Mouse (Mus musculus) CD4-positive, CD25-positive, alpha-beta regulatory T cell, adult 4 months (primary cell): ENCODE measurements around the gene 1110025L11Rik. TPM values are rescaled to one million over a fixed set of nuclear protein-coding genes. Genes with fewer than 3 reads are reported as not detected.
"Not testable (repeated sequence)": the region's sequence is repeated elsewhere in the genome, so short reads cannot be mapped to it uniquely, and the experiment has no call there.

Experiments
- ATAC-seq: one replicate; pipeline ENCODE4 v1.8.0; 2017
- polyA plus RNA-seq, 2 experiments: library from polyadenylated mRNA; unstranded; fragments of 100-300 nt; shearing (Covaris generic); gene quantifications; one replicate each; pipeline ENCODE4 v1.2.1; 2017

Gene 1110025L11Rik
- polyA plus RNA-seq, result not detected

GRCm38 (mm10) chr16:89063902-89064301 lies at the start of gene 1110025L11Rik:
TSS of gene 1110025L11Rik (minus strand) at chr16:89064002.
- not testable (repeated sequence) for ATAC-seq

- ATAC-seq, result not testable (repeated sequence)
Measured at GRCm38 (mm10) chr16:89071041-89071440, 7.2 kb upstream of the 1110025L11Rik start.

GRCm38 (mm10) chr16:89047783-89048182 lies 16.0 kb downstream of the 1110025L11Rik start, which contains the start of gene Krtap6-5:
TSS of gene Krtap6-5 (minus strand) at chr16:89047883.
- ATAC-seq, result no peak

DNA sequence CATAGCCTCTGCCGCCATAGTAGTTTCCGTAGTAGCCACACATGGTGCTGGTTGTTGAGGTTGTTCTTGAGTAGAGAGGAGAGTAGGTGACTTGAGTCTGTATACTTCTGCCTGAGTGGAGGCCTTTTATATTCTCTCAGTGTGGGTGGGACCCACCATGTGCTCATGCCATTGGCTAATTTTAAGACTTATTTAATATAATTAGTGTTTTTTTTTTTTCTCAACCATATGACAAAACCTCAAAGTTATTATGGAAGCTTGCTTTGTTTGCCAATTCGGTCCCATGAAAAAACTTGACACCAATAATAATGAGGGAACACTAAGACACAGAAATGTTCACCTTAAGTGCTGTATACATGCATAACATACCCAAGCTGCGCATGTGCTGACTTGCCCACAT lies 22.4 kb downstream of the 1110025L11Rik start, which contains the start of gene Gm10228:
Gene Gm10228, minus strand, starts transcription at position 101 of the 400 bp plus-strand sequence.
- ATAC-seq, result not testable (repeated sequence)

- ATAC-seq, result not testable (repeated sequence)
Measured at GRCm38 (mm10) chr16:89031399-89031798, 32.4 kb downstream of the 1110025L11Rik start, which contains the start of gene Krtap6-1. TSS of gene Krtap6-1 (plus strand) at chr16:89031699.

DNA sequence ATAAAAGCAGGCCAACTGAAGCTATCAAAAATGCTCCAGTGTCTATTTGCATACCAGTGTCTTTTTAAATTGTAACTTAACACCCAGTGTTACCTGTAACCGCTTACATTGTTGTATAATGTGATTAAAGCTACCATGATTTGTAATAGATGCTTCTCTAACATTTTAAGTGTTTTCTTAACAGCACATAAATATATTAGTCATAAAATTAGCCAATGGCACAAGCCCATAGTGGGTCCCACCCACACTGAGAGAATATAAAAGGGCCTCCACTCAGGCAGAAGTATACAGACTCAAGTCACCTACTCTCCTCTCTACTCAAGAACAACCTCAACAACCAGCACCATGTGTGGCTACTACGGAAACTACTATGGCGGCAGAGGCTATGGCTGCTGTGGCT lies 48.8 kb downstream of the 1110025L11Rik start, which contains the start of gene Gm10229:
Gene Gm10229, plus strand, starts transcription at position 301 of the 400 bp plus-strand sequence.
- ATAC-seq, result not testable (repeated sequence)

- ATAC-seq, result no peak
Measured at GRCm38 (mm10) chr16:89013973-89014372, 49.8 kb downstream of the 1110025L11Rik start.

Other genes with a start within 250 kb of the 1110025L11Rik start
- gene Krtap15, start 243.8 kb downstream of the 1110025L11Rik start, polyA plus RNA-seq, result not detected
- gene Krtap14, start 237.9 kb downstream of the 1110025L11Rik start, polyA plus RNA-seq, result not detected
- gene Krtap19-1, start 194.6 kb downstream of the 1110025L11Rik start, polyA plus RNA-seq, result not detected
- gene Krtap19-2, start 189.7 kb downstream of the 1110025L11Rik start, polyA plus RNA-seq, result not detected
- not detected for gene Krtap19-3, start 186.0 kb downstream of the 1110025L11Rik start, polyA plus RNA-seq
- not detected for gene Krtap19-4, start 178.9 kb downstream of the 1110025L11Rik start, polyA plus RNA-seq
- not detected for gene Krtap19-5, start 167.5 kb downstream of the 1110025L11Rik start, polyA plus RNA-seq
- gene Krtap19-9b, start 131.7 kb downstream of the 1110025L11Rik start, polyA plus RNA-seq, result not detected
- gene Krtap16-3, start 101.1 kb downstream of the 1110025L11Rik start, polyA plus RNA-seq, result not detected
- gene Krtap22-2, start 53.2 kb downstream of the 1110025L11Rik start, polyA plus RNA-seq, result not detected
- not detected for gene Gm10229, start 48.7 kb downstream of the 1110025L11Rik start, polyA plus RNA-seq
- gene Krtap6-1, start 32.3 kb downstream of the 1110025L11Rik start, polyA plus RNA-seq, result not detected
- gene Gm10228, start 22.5 kb downstream of the 1110025L11Rik start, polyA plus RNA-seq, result not detected
- not detected for gene Krtap6-5, start 16.1 kb downstream of the 1110025L11Rik start, polyA plus RNA-seq
- gene Krtap6-3, start 20.0 kb upstream of the 1110025L11Rik start, polyA plus RNA-seq, result not detected
- gene Gm6358, start 76.8 kb upstream of the 1110025L11Rik start, polyA plus RNA-seq, result not detected
- gene Gm10061, start 87.1 kb upstream of the 1110025L11Rik start, polyA plus RNA-seq, result not detected
- gene Gm9789, start 94.0 kb upstream of the 1110025L11Rik start, polyA plus RNA-seq, result not detected
- not detected for gene Gm7735, start 105.5 kb upstream of the 1110025L11Rik start, polyA plus RNA-seq
- not detected for gene 1110057P08Rik, start 110.7 kb upstream of the 1110025L11Rik start, polyA plus RNA-seq
- not detected for gene Krtap20-2, start 141.9 kb upstream of the 1110025L11Rik start, polyA plus RNA-seq